10 mouse cellular contexts compared by ENCODE assay signal in the genomic region with DNA sequence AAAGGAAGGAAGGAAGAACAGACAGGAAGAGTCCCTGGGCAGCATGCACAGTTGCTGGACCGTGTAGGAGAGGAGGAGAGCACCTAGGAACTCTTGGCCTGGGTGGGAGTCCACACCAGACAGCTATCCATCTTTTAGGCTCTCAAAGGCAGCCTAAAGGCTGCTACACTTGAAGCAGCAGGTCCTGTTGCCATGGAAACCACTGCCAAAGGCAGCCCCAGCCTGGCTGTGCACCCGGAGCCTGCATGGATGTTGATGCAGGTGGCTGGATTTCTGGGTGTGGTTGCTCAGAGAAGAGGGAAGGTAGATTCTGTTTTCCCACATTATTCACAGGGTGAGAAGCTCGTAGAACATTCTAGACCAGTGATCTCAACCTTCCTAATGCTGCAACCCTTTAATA. TPM values are rescaled to one million over a fixed set of nuclear protein-coding genes. Genes with fewer than 3 reads are reported as not detected.
DNase-seq lines count a peak whose midpoint lies in the region; ATAC-seq lines count a peak whose summit lies in the region.
"Had no signal": no experiment of that assay in that cellular context is flagged by ENCODE, and none has a peak within 500 bp of the region (broad histone marks: within the 10 kb centered on the region; RNA-seq: fewer than 3 reads in every experiment).

No protein-coding gene starts in this region.

- peak overlapping the region; percentile 58 for H3K27ac ChIP-seq in hindbrain, embryonic 16.5 days (ENCODE audit: low read depth, low read length)
- no peak overlapping the region for H3K27ac ChIP-seq in midbrain, embryonic 11.5 days (ENCODE audit: low read depth, low read length)

- H3K36me3 ChIP-seq in hindbrain, embryonic 16.5 days (ENCODE audit: control insufficient read depth, insufficient read depth, low read length), result no peaks in the 10 kb centered on the region
- no peaks in the 10 kb centered on the region for H3K36me3 ChIP-seq in midbrain, embryonic 11.5 days (ENCODE audit: control insufficient read depth, insufficient read depth, low read length)

- no peak overlapping the region for H3K9ac ChIP-seq in hindbrain, embryonic 16.5 days (ENCODE audit: low read depth, low read length)
- H3K9ac ChIP-seq in midbrain, embryonic 11.5 days (ENCODE audit: low read length), result no peak overlapping the region

- peaks cover 27% of the 10 kb centered on the region for H3K4me1 ChIP-seq in hindbrain, embryonic 16.5 days (ENCODE audit: control insufficient read depth, insufficient read depth, low read depth, low read length)
- H3K4me1 ChIP-seq in midbrain, embryonic 11.5 days (ENCODE audit: control insufficient read depth, insufficient read depth, low read length), result peaks cover 28% of the 10 kb centered on the region

- H3K4me2 ChIP-seq in hindbrain, embryonic 16.5 days (ENCODE audit: low read length), result no peak overlapping the region
- H3K4me2 ChIP-seq in midbrain, embryonic 11.5 days, result no peak overlapping the region

- H3K27me3 ChIP-seq in hindbrain, embryonic 16.5 days (replicated peaks; ENCODE audit: control insufficient read depth, insufficient read depth, low read length), result no peaks in the 10 kb centered on the region
- H3K27me3 ChIP-seq in midbrain, embryonic 11.5 days (ENCODE audit: control insufficient read depth, insufficient read depth, low read length), result no peaks in the 10 kb centered on the region
- H3K27me3 ChIP-seq: CH12.LX had no signal

- H3K9me3 ChIP-seq in hindbrain, embryonic 16.5 days (ENCODE audit: control insufficient read depth, low read length), result no peaks in the 10 kb centered on the region
- no peaks in the 10 kb centered on the region for H3K9me3 ChIP-seq in midbrain, embryonic 11.5 days (ENCODE audit: control insufficient read depth, low read length)

- peak; percentile 68 for ATAC-seq in hindbrain, embryonic 16.5 days
- no peak for ATAC-seq in midbrain, embryonic 11.5 days (ENCODE audit: low FRiP score)

- DNase-seq in A20 (ENCODE audit: low read depth, low spot score), result peak; percentile 8
- DNase-seq in embryo, embryonic 9.5 days (ENCODE audit: extremely low spot score), result peak; percentile 51
- DNase-seq in midbrain, embryonic 11.5 days (ENCODE audit: low spot score, missing footprints), result peak; percentile 91
- no peak for DNase-seq in kidney, adult 8-10 months
- DNase-seq in thymus, adult 18-20 months, result no peak
- DNase-seq in thymus, postnatal 4 days, result no peak
- no peak for DNase-seq in gastrocnemius, adult 8-10 months (ENCODE audit: low spot score in 2 of 2)

- WGBS in hindbrain, embryonic 16.5 days, result 19% methylated on average over 3 of the region's 3 CpGs
- WGBS in midbrain, embryonic 11.5 days, result 32% methylated on average over 3 of the region's 3 CpGs

- no peak overlapping the region for H3K4me3 ChIP-seq in hindbrain, embryonic 16.5 days (ENCODE audit: low read length)
- H3K4me3 ChIP-seq in midbrain, embryonic 11.5 days (ENCODE audit: low read depth, low read length), result no peak overlapping the region

RNA-seq across cellular contexts. Expression of gene Acot11, which starts 27.8 kb away (rescaled TPM):
- 2.7 and 3.2 TPM in 2 replicates for polyA plus RNA-seq in hindbrain, embryonic 16.5 days (2015; fragmentation: Nextera tagmentation; extraction: Ambion mirVana)
- 1.3 TPM in 2 replicates for polyA plus RNA-seq in midbrain, embryonic 11.5 days (2014; fragmentation: Nextera tagmentation; extraction: Ambion mirVana)
- 10 to 100 TPM in 2 of 4 experiments, 1 to 10 TPM in 2; 9.1 to 12.9 (median 10.1) TPM for total RNA-seq in gastrocnemius, adult 8-10 months (2022)

RNA-seq across cellular contexts. Expression of gene Fam151a, which starts 43.3 kb away (rescaled TPM):
- not detected in 2 replicates for polyA plus RNA-seq in hindbrain, embryonic 16.5 days (2015; fragmentation: Nextera tagmentation; extraction: Ambion mirVana)
- polyA plus RNA-seq in midbrain, embryonic 11.5 days (2014; fragmentation: Nextera tagmentation; extraction: Ambion mirVana), result not detected in 2 replicates
- total RNA-seq in gastrocnemius, adult 8-10 months (2022), result not detected
- total RNA-seq: neutrophil, adult 5-6 weeks had no signal

RNA-seq across cellular contexts. Expression of gene Mroh7, which starts 46.3 kb away (rescaled TPM):
- 0.41 and 1.2 TPM in 2 replicates for polyA plus RNA-seq in hindbrain, embryonic 16.5 days (2015; fragmentation: Nextera tagmentation; extraction: Ambion mirVana)
- 0.07 TPM in 1 of 2 replicates, not detected in the other for polyA plus RNA-seq in midbrain, embryonic 11.5 days (2014; fragmentation: Nextera tagmentation; extraction: Ambion mirVana)
- under 1 TPM in 2 of 4 experiments, not detected in 2; 0.12 to 0.19 TPM for total RNA-seq in gastrocnemius, adult 8-10 months (2022)
- total RNA-seq: CH12.LX; neutrophil, adult 5-6 weeks had no signal

Comparison
In these comparisons a context has a peak if more than half of its experiments do, and no peak if none do; other contexts are left out.
1. DNase-seq: peak in A20 (single experiment), embryo, embryonic 9.5 days (single experiment) and midbrain, embryonic 11.5 days (single experiment); none in kidney, adult 8-10 months (0 of 2), thymus, adult 18-20 months (0 of 2), thymus, postnatal 4 days (single experiment) and gastrocnemius, adult 8-10 months (0 of 2).